Mouse (Mus musculus) cerebellum, adult 2 months (tissue): ENCODE measurements around the gene Smc4. TPM values are rescaled to one million over a fixed set of nuclear protein-coding genes. Genes with fewer than 3 reads are reported as not detected.

Source experiments
- DNase-seq, 2 experiments: peaks; one replicate each; pipeline ENCODE4 v3.0.0; 2021
- H3K27ac ChIP-seq: fragments of 200-500 bp; 2 replicates; pipeline ENCODE4 v1.5.1; 2012; ENCODE audit warnings: low read length, control low read depth, inconsistent platforms; ENCODE audit not compliant: insufficient read depth
- H3K27me3 ChIP-seq: fragments of 200-500 bp; 2 replicates; pipeline ENCODE4 v1.6.1; 2012; ENCODE audit warnings: inconsistent platforms, mild to moderate bottlenecking, low read length, moderate library complexity; ENCODE audit not compliant: control insufficient read depth, insufficient read depth
- H3K4me1 ChIP-seq: fragments of 200-500 bp; 2 replicates; pipeline ENCODE4 v1.6.1; 2011; ENCODE audit warnings: low read length; ENCODE audit not compliant: control insufficient read depth, insufficient read depth
- H3K4me3 ChIP-seq: fragments of 200-500 bp; replicated peaks from 2 replicates; pipeline ENCODE3; 2011; ENCODE audit warnings: mild to moderate bottlenecking, low read depth, low read length, control low read depth; ENCODE audit not compliant: insufficient read depth
- CTCF ChIP-seq: fragments of 200-500 bp; IDR thresholded peaks from 2 replicates; pipeline ENCODE4 v1.5.1; 2011; ENCODE audit warnings: low read depth, mild to moderate bottlenecking, control low read depth, low read length, moderate library complexity, borderline replicate concordance; ENCODE audit not compliant: insufficient read depth
- POLR2A ChIP-seq: fragments of 200-500 bp; IDR thresholded peaks from 2 replicates; pipeline ENCODE4 v1.6.1; 2011; ENCODE audit warnings: low read length, control low read depth, borderline replicate concordance; ENCODE audit not compliant: insufficient read depth
- WGBS: fragments of 180-500 bp; shearing (Covaris S2); methylation state at CpG from one replicate; pipeline ENCODE4 v1.1.7; 2018; 5-methylcytosine and 5-hydroxymethylcytosine counted together
- polyA plus RNA-seq: library from polyadenylated mRNA; depleted of rRNA; stranded (reverse); fragments of >200 nt; gene quantifications from 2 replicates; pipeline ENCODE4 v1.2.3, GENCODE M21; 2012

Gene Smc4
- polyA plus RNA-seq, 1 experiment, result 4.8 TPM

GRCm38 (mm10) chr3:68974639-68975532 lies 29.7 kb upstream of the Smc4 start:
- 86% methylated on average over 8 of the region's 8 CpGs for WGBS
- H3K4me3 ChIP-seq, result no peak overlapping the region
- no peak overlapping the region for H3K27ac ChIP-seq

GRCm38 (mm10) chr3:68975533-68976490 lies 28.7 kb upstream of the Smc4 start:
- no peak overlapping the region for H3K4me3 ChIP-seq
- 74% methylated on average over 9 of the region's 9 CpGs for WGBS
- H3K4me1 ChIP-seq, result no peaks in the 10 kb centered on the region
- DNase-seq, result no peak
- no peak for TF ChIP-seq CTCF
- H3K27ac ChIP-seq, result no peak overlapping the region
- H3K27me3 ChIP-seq, result no peaks in the 10 kb centered on the region

More at GRCm38 (mm10) chr3:68974639-68975532, 29.7 kb upstream of the Smc4 start:
- TF ChIP-seq POLR2A (no peak), CTCF (no peak)
- DNase-seq, result no peak
- Histone ChIP-seq H3K27me3 (no peaks in the 10 kb centered on the region), H3K4me1 (no peaks in the 10 kb centered on the region)

GRCm38 (mm10) chr3:68977696-68978095 lies 26.8 kb upstream of the Smc4 start:
- H3K4me1 ChIP-seq, result no peaks in the 10 kb centered on the region
- 96% methylated on average over 4 of the region's 4 CpGs for WGBS

GRCm38 (mm10) chr3:68979187-68979586 lies 25.4 kb upstream of the Smc4 start:
- Histone ChIP-seq H3K27me3 (no peaks in the 10 kb centered on the region), H3K4me1 (no peaks in the 10 kb centered on the region), H3K4me3 (no peak overlapping the region), H3K27ac (no peak overlapping the region)
- TF ChIP-seq POLR2A (no peak), CTCF (no peak)
- 93% methylated on average over 10 of the region's 10 CpGs for whole genome bisulfite sequencing
- no peak for DNase-seq

More at GRCm38 (mm10) chr3:68977696-68978095, 26.8 kb upstream of the Smc4 start:
- TF ChIP-seq CTCF, result no peak
- TF ChIP-seq POLR2A, result no peak
- Histone ChIP-seq H3K27me3 (no peaks in the 10 kb centered on the region), H3K4me3 (no peak overlapping the region), H3K27ac (no peak overlapping the region)
- DNase-seq, result no peak

GRCm38 (mm10) chr3:68980898-68981297 lies 23.6 kb upstream of the Smc4 start:
- Histone ChIP-seq H3K4me3 (no peak overlapping the region), H3K27ac (no peak overlapping the region), H3K27me3 (no peaks in the 10 kb centered on the region), H3K4me1 (no peaks in the 10 kb centered on the region)
- no peak for DNase-seq
- TF ChIP-seq CTCF (no peak), POLR2A (no peak)
- 62% methylated on average over 9 of the region's 9 CpGs for WGBS

- WGBS, result 83% methylated on average over 2 of the region's 2 CpGs
- no peak for TF ChIP-seq CTCF
- TF ChIP-seq POLR2A, result no peak
- Histone ChIP-seq H3K27me3 (no peaks in the 10 kb centered on the region), H3K4me1 (no peaks in the 10 kb centered on the region), H3K27ac (no peak overlapping the region), H3K4me3 (no peak overlapping the region)
- no peak for DNase-seq
These were observed 18.0 kb upstream of the Smc4 start for GRCm38 (mm10) chr3:68986550-68986949.

- WGBS, result 84% methylated on average over 4 of the region's 4 CpGs
These were observed 1.8 kb upstream of the Smc4 start for GRCm38 (mm10) chr3:69002781-69003180.

More at GRCm38 (mm10) chr3:69002781-69003180, 1.8 kb upstream of the Smc4 start:
- DNase-seq, result no peak
- H3K4me3 ChIP-seq, result no peak overlapping the region
- H3K4me1 ChIP-seq, result no peaks in the 10 kb centered on the region
- H3K27ac ChIP-seq, result no peak overlapping the region
- TF ChIP-seq POLR2A, result no peak
- TF ChIP-seq CTCF, result no peak
- H3K27me3 ChIP-seq, result no peaks in the 10 kb centered on the region
